Mouse (Mus musculus) gonadal fat pad, adult 2 months (tissue): Measurements from ENCODE around the gene Bloc1s3. TPM values are rescaled to one million over a fixed set of nuclear protein-coding genes. Genes with fewer than 3 reads are reported as not detected.

Experiments
- DNase-seq: peaks from one replicate; pipeline ENCODE4 v3.0.0-alpha.2; 2012; ENCODE audit warnings: low read depth
- polyA plus RNA-seq: library from polyadenylated mRNA; depleted of rRNA; stranded (reverse); fragments of >200 nt; gene quantifications from 2 replicates; pipeline ENCODE4 v1.2.3, GENCODE M21; 2012; rRNA removed

The Bloc1s3 gene
- polyA plus RNA-seq = 10.9 TPM in 2 replicates

- DNase-seq = no peak
Observed at GRCm38 (mm10) chr7:19508150-19508923, at the start of gene Bloc1s3, which contains the start of gene Trappc6a. Bloc1s3 (minus strand) TSS chr7:19508367. Trappc6a (plus strand) TSS chr7:19508395.

- DNase-seq = no peak
Observed at GRCm38 (mm10) chr7:19557086-19557485, 48.9 kb upstream of the Bloc1s3 start.

- DNase-seq = no peak
Observed at GRCm38 (mm10) chr7:19554168-19554567, 46.0 kb upstream of the Bloc1s3 start.

- DNase-seq = no peak
Observed at GRCm38 (mm10) chr7:19552443-19552842, 44.3 kb upstream of the Bloc1s3 start.

- DNase-seq = peak; percentile 52
Observed at GRCm38 (mm10) chr7:19551634-19552033, 43.5 kb upstream of the Bloc1s3 start.

- DNase-seq = no peak
Observed at GRCm38 (mm10) chr7:19549394-19549793, 41.2 kb upstream of the Bloc1s3 start.

- DNase-seq = no peak
Observed at GRCm38 (mm10) chr7:19547344-19547969, 39.3 kb upstream of the Bloc1s3 start.

- no peak for DNase-seq
Observed at GRCm38 (mm10) chr7:19546007-19546406, 37.8 kb upstream of the Bloc1s3 start.

- no peak for DNase-seq
Observed at GRCm38 (mm10) chr7:19543584-19543983, 35.4 kb upstream of the Bloc1s3 start.

GRCm38 (mm10) chr7:19542155-19542691 lies 34.1 kb upstream of the Bloc1s3 start:
- DNase-seq = no peak

GRCm38 (mm10) chr7:19541681-19542154 lies 33.6 kb upstream of the Bloc1s3 start:
- no peak for DNase-seq

GRCm38 (mm10) chr7:19540771-19541566 lies 32.8 kb upstream of the Bloc1s3 start:
- no peak for DNase-seq

- DNase-seq = no peak
Observed at GRCm38 (mm10) chr7:19534676-19535075, 26.5 kb upstream of the Bloc1s3 start.

GRCm38 (mm10) chr7:19532240-19532639 lies 24.1 kb upstream of the Bloc1s3 start:
- DNase-seq = no peak

GRCm38 (mm10) chr7:19531077-19531476 lies 22.9 kb upstream of the Bloc1s3 start:
- no peak for DNase-seq

- DNase-seq = no peak
Observed at GRCm38 (mm10) chr7:19525105-19525481, 16.9 kb upstream of the Bloc1s3 start.

- no peak for DNase-seq
Observed at GRCm38 (mm10) chr7:19524420-19525104, 16.4 kb upstream of the Bloc1s3 start.

GRCm38 (mm10) chr7:19523757-19524419 lies 15.7 kb upstream of the Bloc1s3 start:
- DNase-seq = no peak

GRCm38 (mm10) chr7:19523017-19523756 lies 15.0 kb upstream of the Bloc1s3 start:
- DNase-seq = no peak

- DNase-seq = no peak
Observed at GRCm38 (mm10) chr7:19520032-19520431, 11.9 kb upstream of the Bloc1s3 start.
